Mouse (Mus musculus): ENCODE results near the gene B4gat1.

GRCm38 (mm10) chr19:5017611-5018010, 21.0 kb upstream of the B4gat1 start:
- TF ChIP-seq CTCF (IDR thresholded peaks at IDR 0.05; ENCODE audit: borderline replicate concordance, insufficient read depth, low read depth, low read length), result no peak
- TF ChIP-seq POLR2A (IDR thresholded peaks at IDR 0.05; ENCODE audit: borderline replicate concordance, insufficient read depth, low read length), result no peak

Data from cerebellum, adult 2 months (tissue).